Mouse (Mus musculus) liver, adult (tissue): ENCODE data around the gene Taf9.

Experiments
- GATA4 ChIP-seq: IDR thresholded peaks from 2 replicates; pipeline ENCODE4 v1.6.1; 2014; ENCODE audit warnings: mild to moderate bottlenecking, low read length; ENCODE audit not compliant: insufficient replicate concordance

Gene Taf9

DNA sequence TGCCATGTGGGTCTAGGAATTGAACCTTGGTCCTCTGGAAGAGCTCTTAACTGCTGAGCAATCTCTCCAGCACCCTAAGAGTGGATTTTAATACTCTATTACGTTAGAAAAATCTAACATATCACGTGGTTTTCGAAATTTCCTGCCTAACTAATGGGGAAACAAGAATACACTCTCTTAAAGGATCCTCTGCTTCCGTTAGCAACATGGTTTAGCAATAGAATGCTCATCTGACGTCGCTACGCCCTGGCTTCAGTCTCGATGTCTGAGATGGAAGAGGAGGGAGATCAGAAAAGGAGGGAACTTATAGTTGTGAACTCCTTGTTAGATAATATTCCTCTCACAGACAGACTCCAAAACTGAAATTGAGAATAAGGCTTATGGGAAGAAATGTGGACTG lies 3.2 kb upstream of the Taf9 start:
- no peak for TF ChIP-seq GATA4

DNA sequence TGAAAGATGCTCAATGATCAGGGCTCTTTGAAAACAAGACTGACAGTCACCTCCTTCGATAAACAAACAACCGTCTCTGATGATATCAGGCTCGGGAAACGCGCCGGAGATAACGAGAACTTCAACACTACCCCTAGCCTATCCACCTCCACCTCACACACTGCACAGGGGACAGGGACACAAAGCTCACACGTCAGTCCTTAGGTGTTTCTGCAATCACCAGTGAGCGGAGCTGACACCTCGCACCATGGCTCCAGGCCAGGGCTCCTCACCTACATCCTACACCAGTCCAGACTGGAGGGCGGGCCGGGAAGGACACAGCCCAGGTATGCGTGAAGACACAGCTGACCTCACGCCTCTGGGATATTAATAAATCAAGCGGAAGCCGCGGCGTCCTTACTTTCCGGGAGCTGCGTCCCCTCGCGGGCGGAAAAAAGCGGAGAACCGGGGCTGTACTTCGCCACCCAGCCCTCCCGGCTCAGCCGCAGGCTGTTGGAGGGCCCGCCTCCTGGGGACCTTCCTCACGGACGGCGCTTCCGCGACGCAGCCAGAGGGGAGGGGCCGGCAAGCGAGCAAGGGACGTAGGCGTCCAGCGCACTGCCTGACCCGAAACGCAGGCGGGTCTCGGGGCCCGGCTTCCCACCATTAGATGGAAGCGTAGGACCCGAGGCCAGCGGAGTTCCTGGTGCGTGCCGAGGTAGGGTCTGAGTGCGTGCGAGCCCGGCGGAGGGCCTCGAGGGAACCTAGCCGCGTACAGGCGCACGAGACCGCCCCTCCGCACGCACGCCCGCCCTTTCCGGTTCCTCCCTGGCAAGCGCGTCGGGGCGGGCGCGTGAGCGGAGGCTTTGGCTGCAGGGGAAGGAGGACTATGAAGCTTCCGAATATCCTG lies 585 bp upstream of the Taf9 start, which contains the start of the genes Ak6 and Rad17:
Gene Ak6, plus strand, starts transcription at position 430 of the 889 bp plus-strand sequence.
Gene Rad17, minus strand, starts transcription at position 502 of the 889 bp plus-strand sequence.
- peak; percentile 24; the same call in 1 of the 2 replicates for TF ChIP-seq GATA4

DNA sequence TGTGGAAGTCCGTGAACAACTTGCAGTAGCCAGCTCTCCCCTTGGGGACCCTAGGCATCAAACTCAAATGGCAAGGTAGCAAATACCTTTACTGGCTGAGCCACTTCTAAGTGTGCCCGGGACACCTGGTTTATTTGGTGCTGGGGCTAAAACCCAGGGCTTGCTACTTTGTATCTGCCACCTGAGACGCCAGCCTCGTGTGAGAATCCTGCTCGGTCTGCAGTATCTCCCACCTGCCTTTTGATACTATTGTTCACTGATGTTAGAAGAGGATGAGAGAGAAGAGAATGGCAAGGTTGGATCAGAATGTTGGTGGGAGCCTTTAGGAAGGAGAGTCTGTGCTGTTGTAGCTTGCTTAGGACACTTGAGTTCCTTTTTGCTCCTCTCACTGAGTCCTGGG lies 6.7 kb downstream of the Taf9 start:
- TF ChIP-seq GATA4, result no peak

DNA sequence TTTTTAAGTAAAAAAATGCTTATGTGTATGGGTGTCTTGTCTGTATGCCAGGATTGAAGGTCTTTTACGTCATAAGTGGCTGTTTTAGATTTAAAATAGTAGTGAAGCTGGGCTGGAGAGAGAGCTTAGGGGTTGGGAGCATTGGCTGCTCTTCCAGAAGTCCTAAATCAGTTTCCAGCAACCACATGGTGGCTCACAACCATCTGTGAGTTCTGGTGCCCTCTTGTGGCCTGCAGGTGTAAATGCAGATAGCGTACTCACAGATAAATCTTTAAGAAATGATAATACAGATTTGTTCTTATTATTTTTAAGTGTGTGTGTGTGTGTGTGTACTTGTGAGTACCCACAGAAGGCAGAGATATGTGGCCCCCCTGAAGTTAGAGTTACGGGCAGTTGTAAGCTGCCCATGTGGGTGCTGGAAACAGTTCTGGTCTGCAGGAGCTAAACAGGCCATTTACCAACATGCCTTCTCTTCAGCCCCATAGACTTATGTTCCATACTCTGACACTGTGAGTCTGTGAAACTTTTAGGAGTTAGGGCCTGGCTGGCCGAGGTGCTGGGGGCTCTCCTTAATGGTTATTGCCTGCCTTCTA lies 8.6 kb downstream of the Taf9 start:
- TF ChIP-seq GATA4, result no peak

DNA sequence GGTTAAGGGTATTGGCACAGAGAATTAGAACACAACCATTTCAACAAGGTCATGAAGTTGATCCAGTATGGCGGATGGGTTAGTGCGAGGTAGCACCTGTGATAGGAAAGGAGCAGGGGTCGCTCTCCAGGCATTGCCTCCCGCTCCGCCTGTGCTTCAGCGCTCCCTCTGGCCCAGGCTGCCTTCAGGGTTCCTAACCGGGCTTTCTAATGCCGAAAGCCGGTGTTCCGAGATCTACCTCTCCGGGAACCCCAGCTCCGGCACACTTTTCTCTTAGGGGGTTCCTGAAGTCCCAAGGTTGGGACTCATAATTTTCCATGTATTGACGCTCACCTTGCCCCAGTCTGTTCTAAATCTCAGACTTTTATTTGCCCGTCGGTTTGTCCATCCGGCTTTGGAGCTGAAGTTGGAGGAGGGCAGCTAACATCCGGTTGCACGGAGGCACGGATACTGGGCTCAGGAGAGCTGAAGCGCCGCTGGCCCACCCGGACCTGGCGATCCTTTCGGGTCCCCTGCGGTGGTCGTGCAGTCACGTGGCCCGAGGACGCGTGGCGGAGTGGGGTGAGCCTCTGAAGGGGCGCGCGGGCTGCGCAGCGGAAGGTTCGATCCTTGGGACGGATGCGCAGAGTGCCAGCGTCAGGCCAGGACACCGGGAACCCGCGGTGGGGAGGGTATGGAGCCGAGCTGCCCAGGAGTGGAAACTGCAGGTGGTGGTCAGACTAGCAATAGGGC lies 18.1 kb downstream of the Taf9 start, which contains the start of gene Ccdc125:
Gene Ccdc125, plus strand, starts transcription at position 427 of the 732 bp plus-strand sequence.
- TF ChIP-seq GATA4, result no peak

DNA sequence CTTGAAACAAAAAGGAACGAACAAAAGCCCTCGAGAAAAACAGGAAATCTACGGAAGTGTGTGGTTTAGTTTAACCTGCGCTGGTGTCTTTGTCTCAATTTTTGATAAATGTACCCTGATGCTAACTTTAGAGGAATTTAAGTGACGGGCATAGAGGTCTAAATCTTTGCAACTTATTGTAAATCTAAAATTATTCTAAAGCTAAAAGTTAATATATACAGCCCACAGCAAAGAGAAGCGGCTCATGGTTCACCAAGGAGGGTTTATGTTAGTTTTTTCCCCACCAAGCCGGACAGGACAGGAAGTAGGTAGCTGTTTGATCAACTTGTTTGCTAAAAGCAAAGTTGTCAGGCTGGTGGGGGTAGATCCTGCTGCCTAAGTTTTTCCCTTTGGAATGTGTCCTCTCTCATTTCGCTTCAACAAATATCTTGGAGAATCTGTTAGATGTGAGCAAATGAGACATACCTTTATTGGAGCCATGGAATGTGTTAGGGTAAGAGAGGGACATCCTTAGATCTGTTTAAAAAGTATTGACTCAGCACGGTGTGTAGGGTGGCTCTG lies 18.9 kb downstream of the Taf9 start:
- TF ChIP-seq GATA4, result no peak

DNA sequence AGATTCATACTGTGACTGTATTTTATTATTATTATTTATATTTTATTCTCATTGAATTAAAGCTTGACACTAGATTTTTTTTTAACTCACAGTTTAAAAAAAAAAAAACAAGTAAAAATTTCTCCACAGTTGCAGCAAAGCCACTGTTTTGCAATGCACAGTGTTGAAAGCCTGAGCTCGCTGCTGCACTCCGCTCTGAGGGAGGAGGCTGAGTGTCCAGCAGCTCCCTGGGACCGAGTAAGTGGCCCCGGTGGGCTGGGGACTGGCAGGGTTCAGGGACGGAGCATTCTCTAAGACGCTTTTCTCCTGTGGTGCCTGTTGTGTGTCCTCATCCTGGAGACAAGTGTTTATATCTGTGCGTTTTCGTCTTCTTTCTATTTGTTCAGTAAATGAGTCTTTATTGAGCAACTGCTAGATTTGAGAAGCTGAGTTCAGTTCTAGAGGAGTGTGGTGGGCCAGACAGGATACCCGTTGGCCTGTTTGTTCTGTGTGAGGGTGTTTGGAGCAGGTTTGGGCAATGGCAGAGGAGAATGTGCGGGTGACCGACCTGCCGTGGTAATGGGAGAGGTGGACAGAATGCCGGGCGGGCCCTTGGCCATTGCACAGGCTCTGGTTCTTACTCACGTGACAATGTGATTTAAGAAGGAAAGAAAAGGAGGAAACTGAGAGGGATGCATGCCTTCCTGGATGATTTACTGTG lies 24.7 kb downstream of the Taf9 start:
- TF ChIP-seq GATA4, result no peak

DNA sequence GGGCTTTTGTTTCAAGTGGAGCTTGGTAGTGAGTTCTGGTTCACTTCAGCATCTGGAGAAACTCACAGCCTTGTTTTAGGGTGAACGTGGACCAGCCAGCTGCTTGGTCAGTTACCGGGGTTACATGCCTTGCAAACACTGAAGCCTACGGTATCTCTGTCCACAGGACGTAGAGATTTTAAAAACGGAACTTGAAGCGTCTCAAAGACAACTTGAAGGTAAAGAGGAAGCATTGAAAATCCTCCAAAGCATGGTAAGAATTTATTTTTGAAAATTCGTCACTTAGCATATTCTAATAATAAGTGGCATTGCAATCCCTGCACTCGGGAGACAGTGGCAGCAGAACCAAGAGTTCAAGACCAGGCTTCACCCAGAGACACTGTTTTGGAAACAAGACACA lies 30.2 kb downstream of the Taf9 start:
- TF ChIP-seq GATA4, result no peak

DNA sequence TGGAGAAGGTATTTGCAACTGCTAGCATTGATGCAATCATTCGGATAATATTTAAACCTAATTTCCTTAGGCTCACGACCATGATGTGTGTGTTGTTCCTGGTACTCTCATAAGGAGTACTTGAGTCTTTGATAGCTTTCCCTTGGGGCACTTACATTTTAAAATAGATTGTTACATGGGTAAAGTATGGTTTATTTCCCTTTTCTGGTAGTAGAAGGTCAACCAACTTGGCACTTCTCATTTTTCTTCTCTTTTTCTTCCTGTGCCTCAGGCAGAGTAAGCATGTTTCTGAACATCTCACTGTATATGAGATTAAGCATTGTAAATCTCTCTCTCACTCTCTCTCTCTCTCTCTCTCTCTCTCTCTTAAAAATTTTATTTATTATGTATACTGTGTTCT lies 31.5 kb downstream of the Taf9 start:
- no peak for TF ChIP-seq GATA4

DNA sequence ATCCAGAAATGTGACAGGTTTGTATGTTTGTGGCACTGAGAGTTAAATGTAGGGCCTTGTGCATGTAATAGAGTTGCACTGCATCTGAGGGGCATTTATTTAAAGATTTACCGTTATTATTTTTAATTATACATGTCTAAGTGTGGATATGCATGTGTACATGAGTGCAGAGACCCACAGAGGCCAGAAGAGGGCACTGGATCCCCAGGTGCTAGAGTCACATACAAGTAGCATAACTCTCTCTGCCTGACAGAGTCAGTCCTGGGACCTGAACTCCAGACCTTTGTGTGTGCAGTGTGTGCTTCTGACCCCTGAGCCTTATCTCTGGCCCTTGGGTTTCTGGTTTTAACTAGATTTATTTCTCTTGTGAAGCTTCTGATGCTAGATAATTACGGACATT lies 33.0 kb downstream of the Taf9 start:
- no peak for TF ChIP-seq GATA4

DNA sequence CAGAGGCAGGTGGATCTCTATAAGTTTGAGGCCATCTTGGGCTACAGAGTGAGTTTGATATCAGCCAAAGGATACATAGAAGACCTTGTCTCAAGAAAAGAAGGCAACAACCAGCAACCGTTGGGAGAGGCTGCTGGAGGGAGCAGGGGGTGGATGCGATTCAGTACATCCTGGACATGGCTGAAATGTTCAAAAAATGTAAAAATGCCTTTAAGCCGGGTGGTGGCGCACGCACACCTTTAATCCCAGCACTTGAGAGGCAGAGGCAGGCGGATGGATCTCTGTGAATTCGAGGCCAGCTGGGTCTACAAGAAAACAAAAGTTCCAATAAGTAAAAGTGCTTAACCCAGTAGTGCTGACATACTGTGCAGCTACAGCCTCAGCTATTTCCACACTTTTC lies 36.1 kb downstream of the Taf9 start:
- TF ChIP-seq GATA4, result no peak

DNA sequence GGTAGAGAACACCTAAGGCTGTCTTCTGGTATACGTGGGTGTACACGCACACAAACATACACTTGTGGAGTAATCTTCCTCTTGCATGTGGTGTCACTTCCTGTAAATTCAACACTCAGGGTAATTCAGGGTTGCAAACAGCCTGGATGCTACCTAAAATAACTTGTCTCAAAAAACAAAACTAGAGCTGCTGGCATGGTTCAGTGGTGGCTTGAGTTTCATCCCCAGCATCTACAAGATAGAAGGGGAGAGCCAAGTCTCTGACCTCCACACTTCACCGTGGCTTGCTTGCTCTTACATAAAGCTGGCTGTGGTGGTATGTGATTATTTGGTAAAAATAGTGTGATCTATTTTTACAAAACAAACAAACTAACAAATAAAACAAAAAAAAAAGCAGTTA lies 46.2 kb downstream of the Taf9 start:
- no peak for TF ChIP-seq GATA4

DNA sequence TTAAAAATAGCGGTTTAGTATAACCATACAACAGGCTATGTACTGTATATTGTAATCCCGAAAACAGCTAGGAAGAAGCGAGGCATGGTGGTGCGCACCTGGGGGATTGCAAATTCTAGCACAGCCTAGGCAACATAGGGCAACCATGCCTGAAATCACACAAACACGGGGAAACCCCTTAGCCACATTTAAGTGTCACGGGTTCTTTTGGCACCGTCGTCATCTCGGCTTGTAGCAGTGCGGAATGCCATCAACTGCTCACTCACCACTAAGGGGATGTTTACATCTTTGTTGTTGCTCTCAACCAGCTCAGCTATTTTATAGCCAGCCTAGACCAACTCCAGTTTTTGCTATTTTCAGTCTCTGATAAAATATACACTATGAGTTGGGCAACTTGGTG lies 47.5 kb downstream of the Taf9 start:
- TF ChIP-seq GATA4, result no peak

DNA sequence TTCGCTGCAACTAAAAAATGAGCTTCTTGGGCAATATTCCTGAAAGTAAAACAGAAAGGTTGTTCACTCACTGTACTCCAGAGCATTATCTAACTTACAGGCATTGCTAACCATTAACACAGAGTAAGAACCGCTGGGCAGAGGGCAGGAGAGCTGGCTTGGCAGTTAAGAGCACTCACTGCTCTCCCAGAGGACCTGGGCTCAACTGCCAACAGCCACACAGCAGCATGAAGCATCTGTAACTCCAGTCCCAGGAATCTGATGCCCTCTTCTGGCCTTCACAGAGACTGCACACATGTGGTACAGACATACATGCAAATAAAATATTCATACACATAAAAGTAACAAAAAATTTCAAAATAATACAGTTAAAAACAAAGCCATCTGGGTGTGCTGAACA lies 52.1 kb downstream of the Taf9 start:
- TF ChIP-seq GATA4, result no peak
